Mouse (Mus musculus): ENCODE results near the gene Gm20388.

Gm20388 gene

GRCm38 (mm10) chr8:122976046-122976445 is 3065.4 kb downstream of the Gm20388 start:
- no peak for DNase-seq (ENCODE audit: extremely low spot score)

- no peak for DNase-seq (ENCODE audit: extremely low spot score)
These were observed 3068.8 kb downstream of the Gm20388 start for GRCm38 (mm10) chr8:122979424-122979823.

- DNase-seq (ENCODE audit: extremely low spot score), result no peak
These were observed 3069.3 kb downstream of the Gm20388 start for GRCm38 (mm10) chr8:122979865-122980509.

GRCm38 (mm10) chr8:122981646-122982045 is 3071.0 kb downstream of the Gm20388 start:
- DNase-seq (ENCODE audit: extremely low spot score), result no peak

- DNase-seq (ENCODE audit: extremely low spot score), result no peak
These were observed 3072.7 kb downstream of the Gm20388 start for GRCm38 (mm10) chr8:122983178-122983942.

GRCm38 (mm10) chr8:122984175-122984574 is 3073.5 kb downstream of the Gm20388 start:
- no peak for DNase-seq (ENCODE audit: extremely low spot score)

GRCm38 (mm10) chr8:122986501-122987184 is 3076.0 kb downstream of the Gm20388 start:
- DNase-seq (ENCODE audit: extremely low spot score), result no peak

GRCm38 (mm10) chr8:122987255-122987654 is 3076.6 kb downstream of the Gm20388 start:
- no peak for DNase-seq (ENCODE audit: extremely low spot score)

- DNase-seq (ENCODE audit: extremely low spot score), result no peak
These were observed 3078.3 kb downstream of the Gm20388 start for GRCm38 (mm10) chr8:122988955-122989354.

- no peak for DNase-seq (ENCODE audit: extremely low spot score)
These were observed 3079.3 kb downstream of the Gm20388 start for GRCm38 (mm10) chr8:122989976-122990375.

- no peak for DNase-seq (ENCODE audit: extremely low spot score)
These were observed 3080.7 kb downstream of the Gm20388 start for GRCm38 (mm10) chr8:122991368-122991767.

- no peak for DNase-seq (ENCODE audit: extremely low spot score)
These were observed 3081.7 kb downstream of the Gm20388 start for GRCm38 (mm10) chr8:122992296-122992695.

- no peak for DNase-seq (ENCODE audit: extremely low spot score)
These were observed 3082.4 kb downstream of the Gm20388 start for GRCm38 (mm10) chr8:122993031-122993430.

- DNase-seq (ENCODE audit: extremely low spot score), result no peak
These were observed 3083.1 kb downstream of the Gm20388 start for GRCm38 (mm10) chr8:122993740-122994139.

- no peak for DNase-seq (ENCODE audit: extremely low spot score)
These were observed 3087.3 kb downstream of the Gm20388 start for GRCm38 (mm10) chr8:122997963-122998362.

- DNase-seq (ENCODE audit: extremely low spot score), result no peak
These were observed 3089.7 kb downstream of the Gm20388 start for GRCm38 (mm10) chr8:123000311-123000710.

- no peak for DNase-seq (ENCODE audit: extremely low spot score)
These were observed 3093.6 kb downstream of the Gm20388 start for GRCm38 (mm10) chr8:123004033-123004922.

- DNase-seq (ENCODE audit: extremely low spot score), result no peak
These were observed 3094.7 kb downstream of the Gm20388 start for GRCm38 (mm10) chr8:123005328-123005727.

GRCm38 (mm10) chr8:123005805-123006204 is 3095.2 kb downstream of the Gm20388 start:
- no peak for DNase-seq (ENCODE audit: extremely low spot score)

- DNase-seq (ENCODE audit: extremely low spot score), result no peak
These were observed 3100.7 kb downstream of the Gm20388 start for GRCm38 (mm10) chr8:123011321-123011720.

GRCm38 (mm10) chr8:123014429-123014828 is 3103.8 kb downstream of the Gm20388 start:
- DNase-seq (ENCODE audit: extremely low spot score), result no peak

GRCm38 (mm10) chr8:123015074-123015473 is 3104.4 kb downstream of the Gm20388 start:
- no peak for DNase-seq (ENCODE audit: extremely low spot score)

Data from embryo, embryonic 9.5 days (tissue).